ENCODE assay signal across 9 mouse cellular contexts in genomic region chr7:110628273-110628600, GRCm38 (mm10). TPM values are rescaled to one million over a fixed set of nuclear protein-coding genes. Genes with fewer than 3 reads are reported as not detected.
DNase-seq lines count a peak whose midpoint lies in the region; ATAC-seq lines count a peak whose summit lies in the region.
"Had no signal": no experiment of that assay in that cellular context is flagged by ENCODE, and none has a peak within 500 bp of the region (broad histone marks: within the 10 kb centered on the region; RNA-seq: fewer than 3 reads in every experiment).

No protein-coding gene starts in this region.

- H3K4me3 ChIP-seq in heart, embryonic 13.5 days, result peak overlapping the region; percentile 64
- peak overlapping the region; percentile 58 for H3K4me3 ChIP-seq in hindbrain, embryonic 10.5 days
- H3K4me3 ChIP-seq in midbrain, embryonic 10.5 days, result peak overlapping the region; percentile 59

- DNase-seq in heart, postnatal 4 days, result no peak
- peak; percentile 67 for DNase-seq in Muller cell, postnatal 12 days (ENCODE audit: inconsistent ontology term)
- no peak for DNase-seq in hindbrain, embryonic 10.5 days (ENCODE audit: low spot score)
- no peak for DNase-seq in midbrain, embryonic 10.5 days (ENCODE audit: low spot score)
- no peak for DNase-seq in left cerebral cortex, postnatal 10 days (ENCODE audit: extremely low spot score in 1 of 2, low spot score in 2 of 2)
- no peak for DNase-seq in cerebellum, postnatal 14 days
- DNase-seq in yolk sac, embryonic 10.5 days (ENCODE audit: low spot score), result no peak

- H3K36me3 ChIP-seq in heart, embryonic 13.5 days, result no peaks in the 10 kb centered on the region
- no peaks in the 10 kb centered on the region for H3K36me3 ChIP-seq in hindbrain, embryonic 10.5 days
- H3K36me3 ChIP-seq in midbrain, embryonic 10.5 days, result no peaks in the 10 kb centered on the region

- no peak for ATAC-seq in heart, embryonic 13.5 days (ENCODE audit: extremely low read depth, insufficient number of reproducible peaks, low FRiP score, low TSS enrichment)

- H3K9ac ChIP-seq in heart, embryonic 13.5 days, result peak overlapping the region; percentile 85

- intact Hi-C loops in left cerebral cortex, postnatal 10 days (cut with DNase I), result loop anchor here (10.0 kb wide), 1 partner anchor 463 kb away; no protein-coding TSS in a partner anchor

- H3K27ac ChIP-seq in heart, embryonic 13.5 days (replicated peaks), result peak overlapping the region; percentile 59; the same call in 1 of the 2 replicates
- H3K27ac ChIP-seq in hindbrain, embryonic 10.5 days, result peak overlapping the region; percentile 74; the same call in 1 of the 2 replicates
- H3K27ac ChIP-seq in midbrain, embryonic 10.5 days (replicated peaks), result no peak overlapping the region

- no peaks in the 10 kb centered on the region for H3K9me3 ChIP-seq in heart, embryonic 13.5 days
- H3K9me3 ChIP-seq in hindbrain, embryonic 10.5 days, result no peaks in the 10 kb centered on the region
- no peaks in the 10 kb centered on the region for H3K9me3 ChIP-seq in midbrain, embryonic 10.5 days (replicated peaks)

- peak overlapping the region; percentile 96 for H3K4me2 ChIP-seq in heart, embryonic 13.5 days

- H3K27me3 ChIP-seq in heart, embryonic 13.5 days (replicated peaks), result peaks cover 62% of the 10 kb centered on the region
- peaks cover 92% of the 10 kb centered on the region for H3K27me3 ChIP-seq in hindbrain, embryonic 10.5 days (ENCODE audit: insufficient read depth, poor library complexity, severe bottlenecking)
- H3K27me3 ChIP-seq in midbrain, embryonic 10.5 days (ENCODE audit: low read depth, poor library complexity, severe bottlenecking), result peaks cover 94% of the 10 kb centered on the region

- under 1% methylated on average over 11 of the region's 11 CpGs for WGBS in heart, embryonic 13.5 days
- WGBS in hindbrain, embryonic 10.5 days, result 2% methylated on average over 11 of the region's 11 CpGs
- WGBS in midbrain, embryonic 10.5 days, result 3% methylated on average over 11 of the region's 11 CpGs

- peaks cover 78% of the 10 kb centered on the region for H3K4me1 ChIP-seq in heart, embryonic 13.5 days
- H3K4me1 ChIP-seq in hindbrain, embryonic 10.5 days (replicated peaks), result peaks cover 57% of the 10 kb centered on the region
- H3K4me1 ChIP-seq in midbrain, embryonic 10.5 days, result peaks cover 59% of the 10 kb centered on the region

RNA-seq across cellular contexts. Expression of gene Adm, which starts 0.8 kb away (rescaled TPM):
- 9.8 and 12.0 TPM in 2 replicates for polyA plus RNA-seq in heart, embryonic 13.5 days (2015; fragmentation: Nextera tagmentation; extraction: Ambion mirVana)
- 10 to 100 TPM; 17.1 to 18.2 TPM for total RNA-seq in heart, postnatal 4 days (2021)
- 5.9 and 6.8 TPM in 2 replicates for polyA plus RNA-seq in hindbrain, embryonic 10.5 days (2016; fragmentation: Nextera tagmentation; extraction: Ambion mirVana)
- polyA plus RNA-seq in midbrain, embryonic 10.5 days (2016; fragmentation: Nextera tagmentation; extraction: Ambion mirVana), result 5.8 and 7.1 TPM in 2 replicates
- total RNA-seq in left cerebral cortex, postnatal 10 days (2021), result 1 to 10 TPM; 1.5 to 3.4 TPM
- total RNA-seq: MEL had no signal

RNA-seq across cellular contexts. Expression of gene Sbf2, which starts 13.5 kb away (rescaled TPM):
- 25.7 and 26.6 TPM in 2 replicates for polyA plus RNA-seq in heart, embryonic 13.5 days (2015; fragmentation: Nextera tagmentation; extraction: Ambion mirVana)
- total RNA-seq in heart, postnatal 4 days (2021), result 10 to 100 TPM; 68.4 to 70.1 TPM
- 31.4 and 34.8 TPM in 2 replicates for polyA plus RNA-seq in hindbrain, embryonic 10.5 days (2016; fragmentation: Nextera tagmentation; extraction: Ambion mirVana)
- polyA plus RNA-seq in midbrain, embryonic 10.5 days (2016; fragmentation: Nextera tagmentation; extraction: Ambion mirVana), result 29.8 and 36.7 TPM in 2 replicates
- total RNA-seq in left cerebral cortex, postnatal 10 days (2021), result 10 to 100 TPM; 78.8 to 81.4 TPM
